Mouse (Mus musculus) liver, embryonic 12.5 days (tissue): ENCODE measurements around the gene Zbtb7b. TPM values are rescaled to one million over a fixed set of nuclear protein-coding genes. Genes with fewer than 3 reads are reported as not detected.

ENCODE experiments used
- ATAC-seq: fragments of 200-750 bp; cut with Nextera tagmentation; 2 replicates; pipeline ENCODE4 v1.8.0; 2017; ENCODE audit warnings: moderate number of reproducible peaks, mild to moderate bottlenecking, moderate library complexity
- H3K27ac ChIP-seq: fragments of 300-500 bp; sonication (generic); 2 replicates; pipeline ENCODE4 v1.5.1; 2016; ENCODE audit warnings: mild to moderate bottlenecking
- H3K27me3 ChIP-seq: fragments of 300-500 bp; sonication (generic); replicated peaks from 2 replicates; pipeline ENCODE4 v1.6.1; 2016; ENCODE audit warnings: mild to moderate bottlenecking, moderate library complexity
- H3K36me3 ChIP-seq: fragments of 300-500 bp; sonication (generic); 2 replicates; pipeline ENCODE4 v1.6.1; 2016; ENCODE audit warnings: mild to moderate bottlenecking, moderate library complexity
- H3K4me1 ChIP-seq: fragments of 300-500 bp; sonication (generic); 2 replicates; pipeline ENCODE4 v1.6.1; 2016
- H3K4me2 ChIP-seq: fragments of 300-500 bp; sonication (generic); 2 replicates; pipeline ENCODE4 v1.6.1; 2016; ENCODE audit warnings: mild to moderate bottlenecking, moderate library complexity
- H3K4me3 ChIP-seq: fragments of 300-500 bp; sonication (generic); 2 replicates; pipeline ENCODE4 v1.5.1; 2016; ENCODE audit warnings: mild to moderate bottlenecking, moderate library complexity
- H3K9ac ChIP-seq: fragments of 300-500 bp; sonication (generic); 2 replicates; pipeline ENCODE4 v1.6.1; 2016; ENCODE audit warnings: mild to moderate bottlenecking, moderate library complexity
- H3K9me3 ChIP-seq: fragments of 300-500 bp; sonication (generic); replicated peaks from 2 replicates; pipeline ENCODE4 v1.6.1; 2016; ENCODE audit warnings: mild to moderate bottlenecking, moderate library complexity
- WGBS: fragments of 180-500 bp; shearing (Covaris S2); methylation state at CpG from one replicate; pipeline ENCODE4 v1.1.7; 2016; ENCODE audit not compliant: insufficient replicate concordance; 5-methylcytosine and 5-hydroxymethylcytosine counted together
- polyA plus RNA-seq: library from polyadenylated mRNA; unstranded; fragments of >200 nt; fragmentation: Nextera tagmentation; extraction: Ambion mirVana; gene quantifications from 2 replicates; pipeline ENCODE4 v1.2.1, GENCODE M21; 2016

The Zbtb7b gene
- polyA plus RNA-seq, 1 experiment from 2014 or later = 1.6 TPM

DNA sequence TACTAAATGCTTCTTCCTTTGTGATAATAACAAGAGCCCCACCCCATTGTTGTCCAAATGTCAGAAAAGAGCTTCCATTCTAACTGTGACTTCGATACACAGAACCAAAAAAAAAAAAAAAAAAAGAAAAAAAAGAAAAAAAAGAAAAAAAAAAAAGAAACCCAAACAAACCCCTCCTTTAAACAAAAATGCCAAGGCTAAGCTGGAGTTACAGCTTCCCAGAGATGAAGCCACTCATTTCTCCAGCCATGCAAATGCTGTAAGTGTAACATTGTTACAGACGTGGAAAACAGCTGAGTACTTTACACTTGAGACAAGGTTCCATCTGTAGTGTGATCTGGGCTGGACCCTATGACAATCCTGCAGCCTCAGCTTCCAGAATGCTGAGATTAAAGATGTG is 22.6 kb upstream of the Zbtb7b start:
- WGBS = 23% methylated on average over 2 of the region's 2 CpGs
- H3K4me3 ChIP-seq = peak overlapping the region; percentile 75
- 0 out of 2 replicates have a peak, but pooled peaks cover 4% of the 10 kb centered on the region for H3K9me3 ChIP-seq
- ATAC-seq = no peak
- H3K27me3 ChIP-seq = no peaks in the 10 kb centered on the region
- H3K4me1 ChIP-seq = peaks cover 50% of the 10 kb centered on the region
- peak overlapping the region; percentile 94 for H3K27ac ChIP-seq
- peak overlapping the region; percentile 97 for H3K4me2 ChIP-seq
- H3K9ac ChIP-seq = peak overlapping the region; percentile 78
- H3K36me3 ChIP-seq = peaks cover 39% of the 10 kb centered on the region

DNA sequence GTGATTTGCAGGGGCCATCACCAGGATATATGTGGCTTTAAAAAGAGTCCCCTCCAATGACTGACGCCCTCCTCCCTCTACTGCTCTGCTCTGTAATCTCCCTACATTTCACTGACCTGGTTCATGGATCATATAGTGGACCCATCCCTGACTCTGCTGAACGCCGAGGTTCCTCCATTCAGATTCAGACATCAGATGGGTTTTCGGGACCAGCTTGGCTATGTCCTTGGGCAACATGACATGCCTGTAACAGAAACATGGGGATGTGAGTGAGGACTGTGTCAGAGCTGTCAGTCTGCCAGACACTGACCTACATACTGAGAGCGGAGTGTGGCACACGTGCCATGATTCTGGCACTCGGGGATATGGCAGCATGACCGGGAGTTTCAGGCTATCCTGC is 21.6 kb upstream of the Zbtb7b start:
- H3K27me3 ChIP-seq = no peaks in the 10 kb centered on the region
- peak overlapping the region; percentile 97 for H3K4me2 ChIP-seq
- no peak overlapping the region for H3K9ac ChIP-seq
- H3K27ac ChIP-seq = no peak overlapping the region; the same call in 1 of the 2 replicates
- H3K36me3 ChIP-seq = peaks cover 39% of the 10 kb centered on the region
- H3K4me3 ChIP-seq = peak overlapping the region; percentile 75; the same call in 1 of the 2 replicates
- ATAC-seq = no peak
- H3K4me1 ChIP-seq = peaks cover 43% of the 10 kb centered on the region
- 90% methylated on average over 8 of the region's 8 CpGs for WGBS
- 0 out of 2 replicates have a peak, but pooled peaks cover 4% of the 10 kb centered on the region for H3K9me3 ChIP-seq

DNA sequence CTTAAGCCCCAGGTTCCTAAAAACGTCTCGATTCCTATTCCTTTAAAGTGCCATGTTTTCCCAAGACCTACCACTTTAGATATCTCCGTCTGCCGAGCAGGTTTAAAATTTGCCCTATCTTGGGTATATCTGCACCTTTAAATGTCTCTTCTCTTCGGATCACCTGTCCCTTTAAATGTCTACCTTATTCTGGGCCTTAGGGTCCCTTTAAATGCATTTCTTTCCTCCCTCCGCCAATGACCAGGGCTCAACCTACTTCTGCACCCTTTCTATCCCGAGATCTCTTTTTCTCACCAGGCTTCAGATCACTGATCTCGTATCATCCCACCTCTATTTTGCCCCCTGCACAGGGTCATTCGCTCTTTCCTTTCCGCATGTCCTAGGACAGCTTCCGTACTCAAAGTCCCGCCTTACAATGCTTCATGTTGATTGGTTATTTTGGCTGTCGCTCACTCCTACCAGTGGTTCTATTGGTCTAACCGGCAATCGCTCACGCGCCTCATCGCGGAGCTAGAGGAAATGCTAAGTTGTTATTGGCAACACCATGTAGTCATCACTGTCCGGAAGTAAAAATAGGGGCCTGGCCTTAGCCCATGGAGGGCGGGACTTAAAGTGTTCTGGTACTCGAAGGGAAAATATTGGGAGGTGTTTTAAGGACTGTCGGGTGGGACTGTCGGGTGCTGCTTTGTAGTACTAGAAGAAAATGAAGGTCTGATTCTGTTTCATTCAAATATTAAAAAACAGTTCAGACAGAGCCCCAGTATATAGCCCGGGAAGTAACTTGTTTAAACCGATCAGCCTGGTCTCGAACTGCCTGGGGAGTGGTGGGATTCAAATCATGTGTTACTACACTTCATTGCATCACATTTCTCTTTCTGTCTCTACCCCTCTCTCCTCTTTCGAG is 17.2 kb upstream of the Zbtb7b start, which contains the start of gene Flad1:
Gene Flad1, minus strand, starts transcription at position 381 of the 904 bp plus-strand sequence.
- H3K9me3 ChIP-seq = 0 out of 2 replicates have a peak, but pooled peaks cover 4% of the 10 kb centered on the region
- peak within 1 kb of the TSS; percentile 80 for H3K4me2 ChIP-seq
- peaks cover 42% of the 10 kb centered on the region for H3K4me1 ChIP-seq
- H3K36me3 ChIP-seq = peaks cover 63% of the 10 kb centered on the region
- H3K27ac ChIP-seq = peak within 1 kb of the TSS; percentile 79
- peak within 1 kb of the TSS; percentile 78 for H3K9ac ChIP-seq
- WGBS = 3% methylated on average over 28 of the region's 28 CpGs
- peak within 1 kb of the TSS; percentile 71 for H3K4me3 ChIP-seq
- no peaks in the 10 kb centered on the region for H3K27me3 ChIP-seq
- peak; percentile 100 for ATAC-seq

DNA sequence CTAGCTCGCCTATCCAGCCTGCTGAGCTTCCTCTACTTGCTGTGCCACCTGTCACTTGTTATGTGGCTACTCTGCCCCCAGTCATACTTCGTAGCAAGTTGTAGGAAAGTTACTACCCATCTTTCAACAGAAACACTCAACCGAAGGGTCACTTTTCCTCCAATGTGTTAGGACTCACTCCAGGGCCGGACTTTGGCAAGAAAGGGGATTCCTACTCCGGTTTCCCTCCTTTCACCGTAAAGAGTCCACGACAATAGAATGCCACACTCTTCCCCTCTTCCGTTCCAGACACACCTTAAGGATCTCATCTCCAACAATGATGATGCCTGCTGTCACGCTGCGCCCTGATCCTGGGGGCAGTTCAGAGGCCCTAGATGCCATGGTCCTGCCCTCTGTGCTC is 16.3 kb upstream of the Zbtb7b start:
- Histone ChIP-seq H3K36me3 (peaks cover 57% of the 10 kb centered on the region), H3K9ac (peak overlapping the region; percentile 78), H3K4me3 (peak overlapping the region; percentile 71), H3K4me2 (peak overlapping the region; percentile 80), H3K4me1 (peaks cover 33% of the 10 kb centered on the region), H3K27ac (peak overlapping the region; percentile 59), H3K27me3 (no peaks in the 10 kb centered on the region), H3K9me3 (0 out of 2 replicates have a peak, but pooled peaks cover 4% of the 10 kb centered on the region)
- 67% methylated on average over 10 of the region's 10 CpGs for WGBS
- no peak for ATAC-seq

DNA sequence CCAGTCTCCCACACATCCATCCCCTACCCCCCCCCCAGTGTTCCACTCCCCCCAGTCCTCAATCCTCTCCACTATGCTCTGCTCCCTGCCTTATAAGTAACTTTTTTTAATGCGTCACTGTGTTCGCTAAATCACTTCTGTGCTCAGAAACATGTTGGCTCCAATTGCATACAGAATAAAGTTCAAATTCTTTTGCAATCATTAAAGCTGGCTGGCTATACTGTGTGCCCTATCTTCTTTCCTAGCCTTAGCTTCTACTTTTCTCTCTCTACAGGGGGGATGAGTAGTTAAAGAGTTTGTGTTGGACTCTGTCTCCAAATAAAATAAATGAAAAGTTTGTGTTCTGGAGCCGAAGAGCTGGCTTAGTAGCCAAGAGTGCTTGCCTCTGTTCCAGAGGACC is 15.1 kb upstream of the Zbtb7b start:
- 0 out of 2 replicates have a peak, but pooled peaks cover under 1% of the 10 kb centered on the region for H3K9me3 ChIP-seq
- no peak overlapping the region for H3K4me3 ChIP-seq
- no peak overlapping the region for H3K9ac ChIP-seq
- H3K27me3 ChIP-seq = no peaks in the 10 kb centered on the region
- WGBS = 84% methylated on average over 3 of the region's 3 CpGs
- H3K36me3 ChIP-seq = peaks cover 57% of the 10 kb centered on the region
- H3K4me2 ChIP-seq = no peak overlapping the region
- H3K4me1 ChIP-seq = peaks cover 31% of the 10 kb centered on the region
- ATAC-seq = no peak
- H3K27ac ChIP-seq = no peak overlapping the region

DNA sequence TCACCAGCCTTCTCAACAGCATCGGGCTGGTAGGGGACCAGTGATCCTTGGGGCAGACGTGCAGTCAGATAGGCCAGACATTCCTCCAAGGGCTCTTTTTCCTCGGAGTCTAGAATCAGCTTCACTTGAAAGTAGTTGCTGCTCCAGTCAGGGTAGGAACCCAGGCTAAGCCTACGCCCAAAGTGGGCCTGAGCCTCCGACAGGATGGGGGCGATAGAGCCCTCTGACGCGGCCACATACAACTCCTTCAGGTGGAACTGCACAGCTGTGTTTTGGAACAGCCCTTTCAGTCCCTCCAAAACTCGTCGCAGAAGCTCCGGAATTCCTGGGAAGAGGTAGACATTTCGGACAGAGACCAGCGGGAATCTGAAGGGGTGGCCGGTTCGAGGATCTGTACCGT is 13.9 kb upstream of the Zbtb7b start:
- no peak for ATAC-seq
- H3K4me1 ChIP-seq = peaks cover 31% of the 10 kb centered on the region
- H3K9ac ChIP-seq = no peak overlapping the region
- peaks cover 58% of the 10 kb centered on the region for H3K36me3 ChIP-seq
- no peak overlapping the region for H3K27ac ChIP-seq
- H3K9me3 ChIP-seq = no peaks in the 10 kb centered on the region
- no peak overlapping the region for H3K4me3 ChIP-seq
- H3K4me2 ChIP-seq = no peak overlapping the region
- no peaks in the 10 kb centered on the region for H3K27me3 ChIP-seq
- 73% methylated on average over 16 of the region's 16 CpGs for WGBS

DNA sequence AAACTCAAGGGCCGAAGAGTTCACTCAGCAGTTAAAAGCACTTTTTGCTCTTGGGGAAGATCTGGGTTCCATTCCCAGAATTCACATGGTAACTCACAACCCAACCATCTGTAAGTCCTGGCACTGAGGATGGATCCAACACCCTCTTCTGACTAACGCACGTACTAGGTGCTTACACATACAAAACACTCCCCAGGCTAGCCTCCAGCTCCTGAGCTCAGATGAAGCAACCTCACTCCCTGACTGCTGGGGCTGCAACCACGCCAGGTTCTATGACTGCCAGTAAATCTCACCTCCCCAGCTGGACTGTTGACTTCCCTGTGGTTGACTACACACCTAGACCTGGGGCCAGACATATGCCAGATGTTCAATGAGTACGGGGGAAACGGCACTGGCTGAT is 12.3 kb upstream of the Zbtb7b start:
- Histone ChIP-seq H3K4me1 (peaks cover 28% of the 10 kb centered on the region), H3K9ac (no peak overlapping the region), H3K27me3 (no peaks in the 10 kb centered on the region), H3K36me3 (peaks cover 67% of the 10 kb centered on the region), H3K4me3 (no peak overlapping the region), H3K4me2 (no peak overlapping the region), H3K27ac (no peak overlapping the region; the same call in 1 of the 2 replicates), H3K9me3 (no peaks in the 10 kb centered on the region)
- 87% methylated on average over 6 of the region's 6 CpGs for WGBS
- no peak for ATAC-seq

DNA sequence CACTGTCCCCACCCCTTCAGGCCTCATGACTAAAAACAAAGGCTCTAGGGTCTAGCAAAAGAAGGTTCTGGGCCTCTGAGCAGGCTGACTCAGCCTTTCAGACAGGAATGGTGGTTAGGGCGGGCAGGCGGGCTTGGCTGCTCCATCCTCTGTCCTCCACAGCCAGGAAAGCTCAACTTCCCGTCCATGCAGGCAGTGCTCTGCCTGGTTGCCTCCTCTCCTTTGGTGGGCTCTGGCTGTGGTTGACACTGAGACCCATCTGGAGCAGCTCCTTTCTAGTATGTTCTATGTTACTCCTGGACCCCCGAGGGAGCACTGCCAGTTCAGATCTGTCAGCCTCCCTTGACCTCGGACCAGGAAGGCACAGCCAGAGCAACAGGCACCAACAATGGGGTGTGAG is 8.1 kb upstream of the Zbtb7b start, which contains the start of gene Lenep:
Gene Lenep, minus strand, starts transcription at position 101 of the 400 bp plus-strand sequence.
- WGBS = 76% methylated on average over 5 of the region's 5 CpGs
- Histone ChIP-seq H3K4me2 (no peak within 1 kb of the TSS), H3K27ac (no peak within 1 kb of the TSS), H3K36me3 (peaks cover 73% of the 10 kb centered on the region), H3K4me1 (0 out of 2 replicates have a peak, but pooled peaks cover 3% of the 10 kb centered on the region), H3K9me3 (no peaks in the 10 kb centered on the region), H3K9ac (no peak within 1 kb of the TSS), H3K4me3 (no peak within 1 kb of the TSS), H3K27me3 (no peaks in the 10 kb centered on the region)
- ATAC-seq = no peak

DNA sequence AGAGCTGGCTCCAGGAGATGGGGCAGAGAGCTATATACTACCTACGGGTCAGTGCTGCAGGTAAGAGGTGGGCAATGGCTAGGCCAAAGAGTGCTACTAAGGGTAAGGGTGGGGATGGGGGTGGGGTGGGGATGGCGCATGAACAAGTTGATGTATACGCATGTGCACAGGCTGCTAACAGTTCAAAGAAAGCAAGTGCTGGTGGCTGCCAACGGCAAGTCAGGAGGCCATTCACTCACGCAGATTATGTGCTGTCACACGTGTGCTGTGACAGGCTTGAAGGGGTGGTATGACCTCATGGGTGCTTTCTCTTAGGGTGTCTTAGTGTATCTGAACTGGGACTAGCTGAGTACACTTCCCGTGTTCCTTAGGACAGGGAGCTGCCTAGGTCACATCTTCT is 6.8 kb upstream of the Zbtb7b start:
- no peak overlapping the region for H3K27ac ChIP-seq
- H3K4me1 ChIP-seq = peaks cover 10% of the 10 kb centered on the region
- WGBS = 76% methylated on average over 7 of the region's 7 CpGs
- H3K9ac ChIP-seq = no peak overlapping the region
- no peaks in the 10 kb centered on the region for H3K9me3 ChIP-seq
- no peak overlapping the region for H3K4me2 ChIP-seq
- no peaks in the 10 kb centered on the region for H3K27me3 ChIP-seq
- ATAC-seq = no peak
- H3K36me3 ChIP-seq = peaks cover 62% of the 10 kb centered on the region
- no peak overlapping the region for H3K4me3 ChIP-seq

DNA sequence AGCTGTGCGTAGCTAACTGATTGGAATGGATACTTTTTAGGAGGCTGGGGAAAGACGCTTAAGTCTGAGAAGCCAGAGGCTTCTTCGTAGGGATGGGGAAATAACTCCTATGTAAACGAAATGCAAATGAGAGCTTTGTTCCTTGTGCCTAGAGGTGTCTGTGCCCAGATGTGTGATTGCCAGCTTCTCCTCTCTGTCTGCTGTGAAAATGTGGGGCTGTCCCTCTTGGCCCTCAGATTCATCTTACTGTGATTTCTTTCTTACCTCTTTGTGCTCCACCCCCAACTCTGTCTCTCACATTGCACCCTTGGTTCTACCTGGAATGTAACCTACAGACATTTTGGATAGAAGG is 2.1 kb upstream of the Zbtb7b start:
- Histone ChIP-seq H3K27me3 (peaks cover 15% of the 10 kb centered on the region), H3K4me2 (peak overlapping the region; percentile 98), H3K4me3 (peak overlapping the region; percentile 63), H3K27ac (no peak overlapping the region), H3K36me3 (peaks cover 19% of the 10 kb centered on the region), H3K9me3 (no peaks in the 10 kb centered on the region), H3K4me1 (peaks cover 55% of the 10 kb centered on the region), H3K9ac (peak overlapping the region; percentile 81)
- 3% methylated on average over 4 of the region's 4 CpGs for WGBS
- no peak for ATAC-seq

DNA sequence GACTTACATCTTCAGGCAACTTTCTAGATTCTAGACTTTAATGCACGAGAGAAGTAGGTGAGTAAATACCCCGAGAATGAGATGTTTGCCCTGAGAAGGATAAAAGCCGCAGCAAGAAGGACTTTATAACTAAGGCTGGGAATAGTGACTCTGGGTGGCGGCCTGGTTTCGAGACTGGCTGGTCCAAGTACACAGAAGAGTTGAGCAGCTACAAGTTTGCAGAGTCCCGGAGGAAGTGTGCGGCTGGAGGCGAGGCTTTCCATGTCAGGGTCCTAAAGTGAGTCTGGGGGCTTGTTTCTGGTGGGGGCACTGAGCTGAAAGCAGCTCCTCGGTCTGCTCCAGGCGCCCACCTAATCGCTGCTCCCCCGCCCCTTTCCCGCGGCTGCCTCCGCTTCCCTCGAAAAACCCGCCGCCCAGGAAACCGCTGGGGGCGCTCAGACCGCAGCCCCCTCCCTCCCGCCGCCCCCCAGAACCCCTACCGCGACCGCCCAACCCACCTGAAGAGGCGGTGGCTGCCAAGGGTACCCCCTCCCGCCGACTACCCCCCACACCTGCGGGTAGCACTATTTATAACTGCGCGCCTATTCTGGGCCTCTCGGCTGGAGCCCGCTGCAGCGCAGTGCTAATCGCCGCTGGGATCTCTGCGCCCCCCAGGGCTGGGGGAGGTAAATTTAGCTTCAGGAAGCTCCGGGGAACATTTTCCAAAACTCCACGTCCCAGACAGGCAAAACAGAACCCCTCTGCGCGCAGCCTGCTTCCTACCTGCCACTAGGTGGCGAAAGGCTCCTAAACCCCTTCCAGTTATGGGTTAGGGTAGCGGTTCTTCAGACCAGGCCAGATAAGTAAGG is 1.5 kb upstream of the Zbtb7b start:
- H3K9me3 ChIP-seq = no peaks in the 10 kb centered on the region
- peak overlapping the region; percentile 63 for H3K4me3 ChIP-seq
- H3K27me3 ChIP-seq = peaks cover 21% of the 10 kb centered on the region
- H3K9ac ChIP-seq = peak overlapping the region; percentile 81
- peaks cover 14% of the 10 kb centered on the region; the same call in 1 of the 2 replicates for H3K36me3 ChIP-seq
- peaks cover 61% of the 10 kb centered on the region for H3K4me1 ChIP-seq
- H3K27ac ChIP-seq = peak overlapping the region; percentile 36; the same call in 1 of the 2 replicates
- peak overlapping the region; percentile 98 for H3K4me2 ChIP-seq
- under 1% methylated on average over 44 of the region's 44 CpGs for WGBS
- no peak for ATAC-seq
